Mouse (Mus musculus) heart, adult 2 months (tissue): ENCODE data around the gene Ednrb.
"Not testable (repeated sequence)": the region's sequence is repeated elsewhere in the genome, so short reads cannot be mapped to it uniquely, and the experiment has no call there.

Experiments used
- CTCF ChIP-seq: fragments of 200-600 bp; IDR thresholded peaks from 2 replicates; pipeline ENCODE4 v1.8.1; 2022; ENCODE audit warnings: antibody characterized with exemption, mild to moderate bottlenecking, moderate library complexity
- EP300 ChIP-seq: fragments of 200-500 bp; IDR thresholded peaks from 2 replicates; pipeline ENCODE4 v1.6.1; 2011; ENCODE audit warnings: low read depth, low read length, control low read depth; ENCODE audit not compliant: insufficient read depth
- POLR2A ChIP-seq: fragments of 200-500 bp; IDR thresholded peaks from 2 replicates; pipeline ENCODE4 v1.6.1; 2011; ENCODE audit warnings: mild to moderate bottlenecking, low read depth, low read length, control low read depth; ENCODE audit not compliant: insufficient read depth

GRCm38 (mm10) chr14:103780336-103780735 lies 63.9 kb downstream of the Ednrb start:
- TF ChIP-seq CTCF, POLR2A, EP300: not testable (repeated sequence)
